Mouse (Mus musculus): ENCODE results near the gene Axin2. TPM values are rescaled to one million over a fixed set of nuclear protein-coding genes. Genes with fewer than 3 reads are reported as not detected.

Gene Axin2
- polyA plus RNA-seq, 1 experiment from 2014 or later = 5.9 TPM

DNA sequence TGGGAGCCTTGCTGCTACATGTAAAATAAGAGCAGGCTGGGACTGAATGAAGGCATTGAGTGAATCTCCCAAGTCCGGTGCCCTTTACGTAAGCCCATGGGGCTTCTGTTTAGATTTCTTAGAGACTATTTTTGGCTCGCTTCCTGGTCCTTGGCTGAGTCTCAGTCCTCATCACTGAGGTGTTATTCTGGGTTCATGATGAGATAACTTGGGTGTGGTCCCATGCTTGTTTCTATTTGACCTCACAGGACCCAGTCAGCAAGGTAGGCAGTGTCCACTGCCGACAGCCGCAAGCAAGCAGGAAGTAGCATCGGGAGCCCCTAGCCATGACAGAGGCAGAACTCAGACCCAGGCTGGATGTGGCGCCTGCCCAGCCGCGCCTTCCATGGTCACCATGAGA lies 13.7 kb downstream of the Axin2 start:
- no peak for ATAC-seq
- no peak overlapping the region; the same call in 1 of the 2 replicates for H3K27ac ChIP-seq (ENCODE audit: low read length)

DNA sequence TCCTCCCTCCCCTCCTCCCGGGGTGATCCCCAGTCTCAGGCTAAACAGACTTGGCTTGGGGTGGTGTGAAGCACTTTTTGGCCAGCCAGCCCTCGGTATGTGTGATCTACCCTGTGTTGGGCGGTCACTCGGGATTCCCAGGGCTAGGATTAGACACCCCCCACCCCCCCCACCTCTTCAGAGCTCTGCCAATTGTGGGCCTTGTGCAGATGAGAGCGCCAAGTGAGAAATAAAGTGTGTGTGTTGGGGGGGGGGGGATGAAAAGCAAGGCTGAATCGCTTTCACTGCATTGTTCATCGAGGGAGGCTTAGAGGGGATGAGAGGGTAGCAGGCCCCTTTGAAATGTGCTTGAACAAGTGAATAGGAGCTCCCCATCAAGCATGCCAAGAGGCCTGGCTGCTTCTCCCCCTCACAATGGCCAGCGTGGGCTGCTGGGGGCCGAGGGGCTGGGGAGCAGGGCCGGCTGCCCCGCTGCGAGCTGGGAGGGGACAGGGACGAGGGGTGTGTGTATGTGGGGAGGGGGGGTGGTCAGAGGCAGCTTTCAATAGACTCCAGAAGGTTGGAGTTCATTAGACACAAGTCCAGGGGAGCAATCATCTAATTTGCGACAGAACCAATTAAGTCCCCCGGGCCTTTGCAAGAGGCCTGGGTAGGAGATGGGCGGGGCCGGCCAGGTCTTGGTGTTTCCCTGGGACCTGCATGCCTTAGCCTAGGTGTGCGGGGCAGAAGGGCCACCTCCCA lies 15.1 kb downstream of the Axin2 start:
- peak; percentile 83 for ATAC-seq
- Histone ChIP-seq H3K4me1 (replicated peaks; ENCODE audit: control insufficient read depth, insufficient read depth, low read length) (peaks cover 39% of the 10 kb centered on the region), H3K27me3 (replicated peaks; ENCODE audit: control insufficient read depth, insufficient read depth, low read length) (no peaks in the 10 kb centered on the region), H3K4me3 (replicated peaks; ENCODE audit: low read length) (no peak overlapping the region), H3K9ac (replicated peaks; ENCODE audit: low read depth, low read length) (no peak overlapping the region; the same call in 1 of the 2 replicates), H3K9me3 (ENCODE audit: control insufficient read depth, low read length) (no peaks in the 10 kb centered on the region), H3K36me3 (ENCODE audit: control insufficient read depth, insufficient read depth) (peaks cover 11% of the 10 kb centered on the region; the same call in 1 of the 2 replicates), H3K27ac (ENCODE audit: low read length) (peak overlapping the region; percentile 37), H3K4me2 (ENCODE audit: low read length) (no peak overlapping the region; the same call in 1 of the 2 replicates)
- WGBS = 5% methylated on average over 18 of the region's 18 CpGs

More for the DNA sequence above, 13.7 kb downstream of the Axin2 start:
- Histone ChIP-seq H3K27me3 (replicated peaks; ENCODE audit: control insufficient read depth, insufficient read depth, low read length) (no peaks in the 10 kb centered on the region), H3K4me2 (ENCODE audit: low read length) (no peak overlapping the region), H3K36me3 (ENCODE audit: control insufficient read depth, insufficient read depth) (peaks cover 8% of the 10 kb centered on the region; the same call in 1 of the 2 replicates), H3K4me1 (replicated peaks; ENCODE audit: control insufficient read depth, insufficient read depth, low read length) (peaks cover 51% of the 10 kb centered on the region), H3K4me3 (replicated peaks; ENCODE audit: low read length) (no peak overlapping the region), H3K9me3 (ENCODE audit: control insufficient read depth, low read length) (no peaks in the 10 kb centered on the region), H3K9ac (replicated peaks; ENCODE audit: low read depth, low read length) (no peak overlapping the region)
- 57% methylated on average over 9 of the region's 9 CpGs for WGBS

DNA sequence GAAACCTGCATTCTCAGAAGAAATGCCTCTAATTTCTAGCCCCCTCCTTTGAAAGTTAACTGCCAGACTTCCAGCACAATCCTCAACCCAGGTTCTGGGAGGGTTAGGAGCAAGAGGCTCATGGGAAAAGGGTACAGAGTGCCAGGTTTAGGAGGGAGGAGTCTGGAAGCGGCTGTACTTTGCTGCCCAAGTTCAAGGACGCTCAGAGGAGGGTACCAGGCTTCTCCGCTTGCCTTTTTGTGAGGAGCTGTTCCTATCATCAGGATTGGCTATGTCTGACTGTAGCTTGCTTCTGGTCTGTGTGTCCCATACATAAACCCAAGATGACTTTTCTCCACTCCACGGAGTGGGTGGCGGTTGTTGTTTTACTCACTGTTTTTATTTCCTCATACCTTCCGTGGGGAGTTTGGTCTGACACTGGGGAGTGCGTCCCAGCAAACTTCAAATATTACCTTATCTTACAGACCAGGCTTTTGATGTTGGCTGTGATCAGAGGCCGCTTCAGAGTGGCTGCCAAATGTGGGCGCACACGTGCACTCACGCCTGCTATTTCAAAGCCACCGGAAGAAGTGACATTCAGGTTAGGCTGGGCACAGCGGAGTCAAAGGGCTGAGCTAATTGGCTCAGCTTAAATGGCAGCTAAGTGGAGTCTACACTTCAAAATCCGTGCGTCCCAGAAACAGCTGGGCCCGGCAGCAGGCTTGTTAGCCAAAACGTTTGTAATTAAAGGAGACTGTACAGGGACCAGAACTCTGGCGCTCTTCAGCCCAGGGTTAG lies 16.1 kb downstream of the Axin2 start:
- Histone ChIP-seq H3K9me3 (ENCODE audit: control insufficient read depth, low read length) (no peaks in the 10 kb centered on the region), H3K4me1 (replicated peaks; ENCODE audit: control insufficient read depth, insufficient read depth, low read length) (peaks cover 41% of the 10 kb centered on the region), H3K36me3 (ENCODE audit: control insufficient read depth, insufficient read depth) (peaks cover 11% of the 10 kb centered on the region; the same call in 1 of the 2 replicates), H3K4me3 (replicated peaks; ENCODE audit: low read length) (no peak overlapping the region), H3K4me2 (ENCODE audit: low read length) (no peak overlapping the region), H3K9ac (replicated peaks; ENCODE audit: low read depth, low read length) (no peak overlapping the region), H3K27ac (ENCODE audit: low read length) (no peak overlapping the region), H3K27me3 (replicated peaks; ENCODE audit: control insufficient read depth, insufficient read depth, low read length) (no peaks in the 10 kb centered on the region)
- ATAC-seq = peak; percentile 34; the same call in 1 of the 2 replicates
- 14% methylated on average over 18 of the region's 18 CpGs for WGBS

DNA sequence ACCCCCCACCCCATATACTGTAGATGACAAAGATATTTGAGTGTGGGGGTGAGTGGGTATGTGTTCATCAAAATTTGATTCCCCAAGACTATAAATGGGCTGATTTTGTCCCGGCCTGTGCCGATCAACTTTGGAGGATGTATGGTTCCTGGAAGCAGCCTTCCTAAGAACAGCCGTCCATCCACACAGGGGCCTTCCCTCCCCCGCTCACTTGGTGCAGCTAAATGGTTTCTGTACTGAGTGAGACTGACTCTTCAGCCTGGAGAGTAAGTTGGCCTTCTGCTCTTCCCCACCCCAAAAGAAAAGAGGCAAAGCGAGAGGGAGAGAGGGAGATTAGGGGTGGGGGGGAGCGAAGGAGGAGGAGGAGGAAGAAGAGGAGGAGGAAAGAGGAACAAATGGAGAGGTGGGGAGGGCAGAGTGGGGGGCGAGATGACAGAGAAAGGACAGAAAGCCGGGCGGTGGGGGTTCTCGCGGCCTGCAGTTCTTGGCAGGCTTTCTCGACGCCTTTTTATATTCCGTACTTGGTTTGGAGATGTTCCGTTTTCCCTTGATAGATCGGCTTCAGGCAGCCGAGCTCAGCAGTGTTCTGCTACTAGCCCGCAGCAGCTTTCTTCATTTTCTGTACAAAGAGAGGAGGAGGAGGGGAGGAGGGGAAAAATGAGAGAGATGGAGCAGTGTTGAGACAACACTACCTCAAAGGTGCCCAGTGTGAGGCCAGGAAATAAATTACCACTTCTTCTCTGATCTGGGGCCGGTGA lies 20.7 kb downstream of the Axin2 start:
- Histone ChIP-seq H3K9ac (replicated peaks; ENCODE audit: low read depth, low read length) (peak overlapping the region; percentile 45), H3K36me3 (ENCODE audit: control insufficient read depth, insufficient read depth) (peaks cover 28% of the 10 kb centered on the region), H3K27ac (ENCODE audit: low read length) (peak overlapping the region; percentile 54), H3K4me1 (replicated peaks; ENCODE audit: control insufficient read depth, insufficient read depth, low read length) (peaks cover 27% of the 10 kb centered on the region), H3K9me3 (ENCODE audit: control insufficient read depth, low read length) (no peaks in the 10 kb centered on the region), H3K4me3 (replicated peaks; ENCODE audit: low read length) (0 out of 2 replicates have a peak overlapping the region, but pooled peaks have one; percentile 2), H3K4me2 (ENCODE audit: low read length) (peak overlapping the region; percentile 34; the same call in 1 of the 2 replicates), H3K27me3 (replicated peaks; ENCODE audit: control insufficient read depth, insufficient read depth, low read length) (no peaks in the 10 kb centered on the region)
- ATAC-seq = 0 out of 2 replicates have a peak, but pooled peaks have one; percentile 32
- WGBS = 13% methylated on average over 19 of the region's 19 CpGs

DNA sequence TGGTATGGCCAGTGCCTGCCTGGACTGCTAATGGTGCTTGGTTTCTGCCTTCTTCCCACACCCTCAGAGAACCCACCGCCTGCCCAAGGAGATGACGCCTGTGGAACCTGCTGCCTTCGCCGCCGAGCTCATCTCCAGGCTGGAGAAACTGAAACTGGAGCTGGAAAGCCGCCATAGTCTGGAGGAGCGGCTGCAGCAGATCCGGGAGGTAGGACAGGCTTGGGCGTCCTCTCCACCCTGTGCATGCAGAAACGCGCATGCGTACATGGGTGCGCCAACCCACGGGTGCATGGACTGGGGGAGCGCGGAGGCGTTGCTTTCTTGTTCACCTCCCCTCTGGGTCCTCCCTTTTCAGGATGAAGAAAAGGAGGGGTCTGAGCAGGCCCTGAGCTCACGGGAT lies 21.7 kb downstream of the Axin2 start:
- Histone ChIP-seq H3K9me3 (ENCODE audit: control insufficient read depth, low read length) (no peaks in the 10 kb centered on the region), H3K27ac (ENCODE audit: low read length) (no peak overlapping the region), H3K36me3 (ENCODE audit: control insufficient read depth, insufficient read depth) (peaks cover 30% of the 10 kb centered on the region), H3K4me2 (ENCODE audit: low read length) (no peak overlapping the region), H3K4me3 (replicated peaks; ENCODE audit: low read length) (no peak overlapping the region), H3K27me3 (replicated peaks; ENCODE audit: control insufficient read depth, insufficient read depth, low read length) (no peaks in the 10 kb centered on the region), H3K4me1 (replicated peaks; ENCODE audit: control insufficient read depth, insufficient read depth, low read length) (peaks cover 19% of the 10 kb centered on the region), H3K9ac (replicated peaks; ENCODE audit: low read depth, low read length) (no peak overlapping the region)
- 83% methylated on average over 18 of the region's 18 CpGs for WGBS
- no peak for ATAC-seq

DNA sequence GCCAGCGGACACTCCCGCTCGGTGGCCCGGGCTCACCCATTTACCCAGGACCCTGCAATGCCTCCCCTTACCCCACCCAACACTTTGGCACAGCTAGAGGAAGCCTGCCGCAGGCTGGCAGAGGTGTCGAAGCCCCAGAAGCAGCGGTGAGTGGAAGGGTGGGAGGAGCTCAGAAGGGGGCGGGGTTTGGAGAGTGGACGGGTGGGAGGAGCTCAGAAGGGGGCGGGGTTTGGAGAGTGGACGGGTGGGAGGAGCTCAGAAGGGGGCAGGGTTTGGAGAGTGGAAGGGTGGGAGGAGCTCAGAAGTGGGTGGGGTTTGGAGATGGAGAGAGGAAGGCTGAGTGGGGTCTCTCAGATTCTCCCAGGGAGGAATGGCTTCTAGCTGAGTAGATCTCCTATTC lies 23.6 kb downstream of the Axin2 start:
- H3K36me3 ChIP-seq (ENCODE audit: control insufficient read depth, insufficient read depth) = peaks cover 35% of the 10 kb centered on the region
- H3K4me2 ChIP-seq (ENCODE audit: low read length) = no peak overlapping the region
- no peak overlapping the region for H3K27ac ChIP-seq (ENCODE audit: low read length)
- no peaks in the 10 kb centered on the region for H3K9me3 ChIP-seq (ENCODE audit: control insufficient read depth, low read length)
- no peak overlapping the region for H3K9ac ChIP-seq (replicated peaks; ENCODE audit: low read depth, low read length)
- WGBS = 80% methylated on average over 11 of the region's 11 CpGs
- no peak overlapping the region for H3K4me3 ChIP-seq (replicated peaks; ENCODE audit: low read length)
- ATAC-seq = no peak
- H3K4me1 ChIP-seq (replicated peaks; ENCODE audit: control insufficient read depth, insufficient read depth, low read length) = peaks cover 29% of the 10 kb centered on the region
- H3K27me3 ChIP-seq (replicated peaks; ENCODE audit: control insufficient read depth, insufficient read depth, low read length) = no peaks in the 10 kb centered on the region

DNA sequence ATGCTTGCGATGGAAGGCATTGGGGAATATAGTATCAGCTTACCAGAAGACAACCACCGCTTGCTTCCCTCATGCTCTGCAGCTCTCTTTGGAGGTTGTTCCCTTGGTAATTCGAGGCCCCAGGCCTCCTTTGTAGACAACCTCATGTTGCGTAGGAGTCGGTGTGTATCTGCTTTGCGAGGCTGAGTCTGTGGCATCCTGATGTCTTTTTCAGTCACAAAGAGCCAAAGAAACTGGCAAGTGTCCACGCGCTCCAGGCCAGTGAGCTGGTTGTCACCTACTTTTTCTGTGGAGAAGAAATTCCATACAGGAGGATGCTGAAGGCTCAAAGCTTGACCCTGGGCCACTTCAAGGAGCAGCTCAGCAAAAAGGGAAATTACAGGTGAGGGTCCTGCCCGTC lies 25.5 kb downstream of the Axin2 start:
- no peak for ATAC-seq
- H3K4me3 ChIP-seq (replicated peaks; ENCODE audit: low read length) = no peak overlapping the region
- H3K27me3 ChIP-seq (replicated peaks; ENCODE audit: control insufficient read depth, insufficient read depth, low read length) = no peaks in the 10 kb centered on the region
- no peak overlapping the region for H3K9ac ChIP-seq (replicated peaks; ENCODE audit: low read depth, low read length)
- peaks cover 36% of the 10 kb centered on the region for H3K36me3 ChIP-seq (ENCODE audit: control insufficient read depth, insufficient read depth)
- no peaks in the 10 kb centered on the region for H3K9me3 ChIP-seq (ENCODE audit: control insufficient read depth, low read length)
- H3K4me2 ChIP-seq (ENCODE audit: low read length) = no peak overlapping the region
- H3K4me1 ChIP-seq (replicated peaks; ENCODE audit: control insufficient read depth, insufficient read depth, low read length) = peaks cover 35% of the 10 kb centered on the region
- no peak overlapping the region for H3K27ac ChIP-seq (ENCODE audit: low read length)
- WGBS = 92% methylated on average over 9 of the region's 9 CpGs

DNA sequence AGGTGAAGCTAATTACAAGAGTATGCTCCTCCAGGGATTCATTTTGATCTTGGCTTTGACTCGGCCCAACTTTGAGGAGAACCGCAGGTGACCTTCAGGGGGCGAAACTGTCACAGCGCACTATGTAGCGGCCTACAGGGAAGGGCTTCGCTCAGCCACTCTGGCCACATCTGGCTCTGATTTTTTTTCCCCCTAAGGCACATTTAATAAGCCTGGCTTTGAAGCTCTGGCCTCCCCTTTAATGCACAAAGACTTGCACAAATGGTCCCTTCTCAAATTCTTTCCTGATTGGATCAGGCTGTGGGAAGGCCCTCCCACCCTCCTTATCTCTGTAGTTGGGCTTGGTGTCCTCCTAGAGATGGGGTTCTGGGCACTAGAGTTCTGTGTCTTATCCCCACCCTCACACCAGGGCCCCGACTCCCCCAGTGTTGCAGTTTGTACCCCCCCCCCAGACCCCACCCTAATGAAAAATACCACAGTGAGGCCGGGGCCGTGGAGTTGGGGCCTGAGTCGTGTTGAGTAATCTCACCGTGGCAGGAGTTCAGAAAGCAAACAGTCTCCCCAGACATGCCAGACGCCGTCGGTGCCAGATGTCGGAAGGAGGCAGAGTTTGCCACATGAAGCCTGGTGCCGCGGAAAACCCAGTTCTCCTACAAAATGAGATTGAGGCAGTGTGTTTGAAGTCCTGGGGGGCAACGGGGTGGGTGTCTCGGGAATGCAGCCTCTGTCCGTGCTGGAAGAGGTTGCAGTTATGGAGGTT lies 27.5 kb downstream of the Axin2 start:
- H3K9ac ChIP-seq (replicated peaks; ENCODE audit: low read depth, low read length) = no peak overlapping the region
- H3K27me3 ChIP-seq (replicated peaks; ENCODE audit: control insufficient read depth, insufficient read depth, low read length) = no peaks in the 10 kb centered on the region
- ATAC-seq = no peak
- no peaks in the 10 kb centered on the region for H3K9me3 ChIP-seq (ENCODE audit: control insufficient read depth, low read length)
- H3K4me2 ChIP-seq (ENCODE audit: low read length) = no peak overlapping the region
- H3K4me1 ChIP-seq (replicated peaks; ENCODE audit: control insufficient read depth, insufficient read depth, low read length) = peaks cover 24% of the 10 kb centered on the region
- H3K36me3 ChIP-seq (ENCODE audit: control insufficient read depth, insufficient read depth) = peaks cover 32% of the 10 kb centered on the region
- 65% methylated on average over 20 of the region's 20 CpGs for WGBS
- H3K27ac ChIP-seq (ENCODE audit: low read length) = no peak overlapping the region; the same call in 1 of the 2 replicates
- no peak overlapping the region for H3K4me3 ChIP-seq (replicated peaks; ENCODE audit: low read length)

Measured in forebrain, embryonic 16.5 days (tissue).